In the genomic region with DNA sequence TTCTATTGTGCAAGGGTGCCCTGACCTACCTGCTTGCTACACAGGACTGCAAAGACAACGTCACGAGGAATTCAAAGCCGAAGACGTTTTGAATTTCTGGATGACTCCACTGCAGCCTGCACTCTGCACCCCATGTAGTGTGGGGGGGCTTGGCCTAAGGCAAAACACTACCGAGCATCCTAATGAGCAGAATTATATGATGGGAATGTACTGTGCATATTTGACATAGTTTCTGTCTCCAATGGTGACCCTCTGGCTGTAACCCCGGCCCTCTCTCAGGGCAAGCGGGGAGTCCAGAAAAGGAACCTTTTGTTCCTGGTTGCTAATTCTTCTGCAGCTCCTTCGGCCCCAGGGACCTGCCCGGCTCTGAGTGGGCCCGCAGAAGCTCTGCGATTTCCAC, we compare ENCODE assay signal across 24 mouse cellular contexts. TPM values are rescaled to one million over a fixed set of nuclear protein-coding genes. Genes with fewer than 3 reads are reported as not detected.
DNase-seq lines count a peak whose midpoint lies in the region; ATAC-seq lines count a peak whose summit lies in the region.
"Had no signal": no experiment of that assay in that cellular context is flagged by ENCODE, and none has a peak within 500 bp of the region (broad histone marks: within the 10 kb centered on the region; RNA-seq: fewer than 3 reads in every experiment).

No protein-coding gene starts in this region.

- H3K4me1 ChIP-seq in hindbrain, embryonic 11.5 days (replicated peaks; ENCODE audit: control insufficient read depth, insufficient read depth, low read length): no peaks in the 10 kb centered on the region; the same call in none of the 2 replicates
- H3K4me1 ChIP-seq in hindbrain, embryonic 14.5 days (replicated peaks; ENCODE audit: control insufficient read depth, insufficient read depth, low read length): 0 out of 2 replicates have a peak, but pooled peaks cover 5% of the 10 kb centered on the region
- H3K4me1 ChIP-seq in embryonic facial prominence, embryonic 11.5 days (ENCODE audit: control insufficient read depth, insufficient read depth, low read length): no peaks in the 10 kb centered on the region
- H3K4me1 ChIP-seq: limb, embryonic 15.5 days; megakaryocyte, embryonic 14.5 days had no signal

- 30% methylated on average over 11 of the region's 11 CpGs for WGBS in hindbrain, embryonic 11.5 days
- WGBS in hindbrain, embryonic 14.5 days: 22% methylated on average over 11 of the region's 11 CpGs
- WGBS in embryonic facial prominence, embryonic 11.5 days: 24% methylated on average over 11 of the region's 11 CpGs

- no peak for DNase-seq in hindbrain, embryonic 11.5 days (ENCODE audit: low spot score)
- no peak for DNase-seq in hindbrain, embryonic 14.5 days (ENCODE audit: low spot score)
- peak; percentile 86 for DNase-seq in Muller cell, postnatal 12 days (ENCODE audit: inconsistent ontology term)
- DNase-seq in embryonic facial prominence, embryonic 11.5 days (ENCODE audit: low spot score): peak; percentile 21
- peak; percentile 39 for DNase-seq in kidney, postnatal 14 days
- no peak for DNase-seq in adrenal gland, postnatal 10 days
- DNase-seq in gastrocnemius, postnatal 25 days: no peak
- DNase-seq: cerebellum, adult 9-10 months; heart, postnatal 10 days; layer of hippocampus, postnatal 36 days; lung, postnatal 14 days; right cerebral cortex, postnatal 14 days had no signal

- H3K4me2 ChIP-seq in hindbrain, embryonic 11.5 days (replicated peaks; ENCODE audit: low read depth, low read length): no peak overlapping the region
- H3K4me2 ChIP-seq in hindbrain, embryonic 14.5 days (replicated peaks): no peak overlapping the region
- no peak overlapping the region for H3K4me2 ChIP-seq in embryonic facial prominence, embryonic 11.5 days (ENCODE audit: low read depth, low read length)
- H3K4me2 ChIP-seq: limb, embryonic 15.5 days had no signal

- H3K9ac ChIP-seq in hindbrain, embryonic 11.5 days (ENCODE audit: low read depth, low read length): no peak overlapping the region
- H3K9ac ChIP-seq in hindbrain, embryonic 14.5 days: no peak overlapping the region
- H3K9ac ChIP-seq in embryonic facial prominence, embryonic 11.5 days (replicated peaks; ENCODE audit: low read length): no peak overlapping the region
- H3K9ac ChIP-seq: limb, embryonic 15.5 days had no signal

- H3K27ac ChIP-seq in hindbrain, embryonic 11.5 days (ENCODE audit: low read depth, low read length): no peak overlapping the region
- no peak overlapping the region for H3K27ac ChIP-seq in hindbrain, embryonic 14.5 days
- H3K27ac ChIP-seq in embryonic facial prominence, embryonic 11.5 days (replicated peaks; ENCODE audit: low read depth, low read length): no peak overlapping the region
- H3K27ac ChIP-seq: heart, embryonic 10.5 days; limb, embryonic 15.5 days had no signal

- H3K36me3 ChIP-seq in hindbrain, embryonic 11.5 days (ENCODE audit: control insufficient read depth, insufficient read depth, low read length): no peaks in the 10 kb centered on the region
- H3K36me3 ChIP-seq in hindbrain, embryonic 14.5 days (replicated peaks; ENCODE audit: control insufficient read depth, insufficient read depth): no peaks in the 10 kb centered on the region
- peaks cover 4% of the 10 kb centered on the region; the same call in 1 of the 2 replicates for H3K36me3 ChIP-seq in embryonic facial prominence, embryonic 11.5 days (replicated peaks; ENCODE audit: control insufficient read depth, insufficient read depth, low read depth, low read length)
- H3K36me3 ChIP-seq: heart, embryonic 10.5 days had no signal

- peak; percentile 51; the same call in 1 of the 2 replicates for ATAC-seq in hindbrain, embryonic 11.5 days (ENCODE audit: low FRiP score)
- ATAC-seq in hindbrain, embryonic 14.5 days (ENCODE audit: low FRiP score): no peak
- ATAC-seq in embryonic facial prominence, embryonic 11.5 days (replicated peaks; ENCODE audit: insufficient number of reproducible peaks, low FRiP score, low TSS enrichment, low read depth): peak; percentile 45; the same call in 1 of the 2 replicates
- ATAC-seq: activated CD4-positive, CD25-positive, alpha-beta regulatory T cell, adult 4 months; Patski had no signal

- no peaks in the 10 kb centered on the region for H3K27me3 ChIP-seq in hindbrain, embryonic 11.5 days (ENCODE audit: control insufficient read depth, insufficient read depth, low read length)
- no peaks in the 10 kb centered on the region for H3K27me3 ChIP-seq in hindbrain, embryonic 14.5 days (ENCODE audit: control insufficient read depth, insufficient read depth, low read length)
- H3K27me3 ChIP-seq in embryonic facial prominence, embryonic 11.5 days (ENCODE audit: control insufficient read depth, insufficient read depth, low read length): no peaks in the 10 kb centered on the region
- H3K27me3 ChIP-seq: limb, embryonic 15.5 days; megakaryocyte, embryonic 14.5 days; Patski had no signal

- H3K9me3 ChIP-seq in hindbrain, embryonic 11.5 days (ENCODE audit: control insufficient read depth, low read length): no peaks in the 10 kb centered on the region
- no peaks in the 10 kb centered on the region for H3K9me3 ChIP-seq in hindbrain, embryonic 14.5 days (ENCODE audit: control insufficient read depth, low read length)
- no peaks in the 10 kb centered on the region for H3K9me3 ChIP-seq in embryonic facial prominence, embryonic 11.5 days (replicated peaks; ENCODE audit: control insufficient read depth, low read length)
- H3K9me3 ChIP-seq: heart, embryonic 10.5 days; limb, embryonic 15.5 days had no signal

- H3K4me3 ChIP-seq in hindbrain, embryonic 11.5 days (ENCODE audit: low read depth, low read length): no peak overlapping the region
- no peak overlapping the region for H3K4me3 ChIP-seq in hindbrain, embryonic 14.5 days (replicated peaks; ENCODE audit: low read length)
- H3K4me3 ChIP-seq in embryonic facial prominence, embryonic 11.5 days (ENCODE audit: low read depth, low read length): no peak overlapping the region
- H3K4me3 ChIP-seq: heart, embryonic 10.5 days; limb, embryonic 15.5 days; megakaryocyte, embryonic 14.5 days; myocyte had no signal

RNA-seq across cellular contexts. Expression of a gene that starts 29.6 kb away (rescaled TPM):
- polyA plus RNA-seq in hindbrain, embryonic 11.5 days (2014; fragmentation: Nextera tagmentation; extraction: Ambion mirVana): 0.68 TPM in 1 of 2 replicates, not detected in the other
- polyA plus RNA-seq in hindbrain, embryonic 14.5 days (2014; fragmentation: Nextera tagmentation; extraction: Ambion mirVana): not detected in 2 replicates
- 0.24 and 0.32 TPM in 2 replicates for polyA plus RNA-seq in embryonic facial prominence, embryonic 11.5 days (2014; fragmentation: Nextera tagmentation; extraction: Ambion mirVana)
- not detected for total RNA-seq in adrenal gland, postnatal 10 days (2021)
- total RNA-seq in gastrocnemius, postnatal 25 days (2021): not detected
- total RNA-seq: adrenal gland, postnatal 4 days; gastrocnemius, postnatal 4 days; heart, postnatal 10 days; layer of hippocampus, adult 18-20 months; layer of hippocampus, postnatal 36 days; left cerebral cortex, postnatal 25 days had no signal
- polyA plus RNA-seq: activated CD4-positive, CD25-positive, alpha-beta regulatory T cell, adult 4 months; C2C12; liver, embryonic 16.5 days; myocyte; Patski had no signal

Comparison
In these comparisons a context has a peak if more than half of its experiments do, and no peak if none do; other contexts are left out.
1. DNase-seq: peak in Muller cell, postnatal 12 days (single experiment), embryonic facial prominence, embryonic 11.5 days (single experiment) and kidney, postnatal 14 days (single experiment); none in hindbrain, embryonic 11.5 days (single experiment), hindbrain, embryonic 14.5 days (single experiment), adrenal gland, postnatal 10 days (single experiment) and gastrocnemius, postnatal 25 days (single experiment).